Mouse (Mus musculus) frontal cortex, adult 2 months (tissue): ENCODE data around the gene Setd2. TPM values are rescaled to one million over a fixed set of nuclear protein-coding genes. Genes with fewer than 3 reads are reported as not detected.

Source experiments
- DNase-seq, 2 experiments: peaks; one replicate each; pipeline ENCODE4 v3.0.0; 2022; ENCODE audit warnings: low spot score in 1 of 2; ENCODE audit errors: extremely low spot score in 1 of 2
- polyA plus RNA-seq: library from polyadenylated mRNA; depleted of rRNA; stranded (reverse); fragments of >200 nt; gene quantifications from 2 replicates; pipeline ENCODE4 v1.2.3, GENCODE M21; 2012

Setd2 gene
- polyA plus RNA-seq, 1 experiment = 67.2 TPM

DNA sequence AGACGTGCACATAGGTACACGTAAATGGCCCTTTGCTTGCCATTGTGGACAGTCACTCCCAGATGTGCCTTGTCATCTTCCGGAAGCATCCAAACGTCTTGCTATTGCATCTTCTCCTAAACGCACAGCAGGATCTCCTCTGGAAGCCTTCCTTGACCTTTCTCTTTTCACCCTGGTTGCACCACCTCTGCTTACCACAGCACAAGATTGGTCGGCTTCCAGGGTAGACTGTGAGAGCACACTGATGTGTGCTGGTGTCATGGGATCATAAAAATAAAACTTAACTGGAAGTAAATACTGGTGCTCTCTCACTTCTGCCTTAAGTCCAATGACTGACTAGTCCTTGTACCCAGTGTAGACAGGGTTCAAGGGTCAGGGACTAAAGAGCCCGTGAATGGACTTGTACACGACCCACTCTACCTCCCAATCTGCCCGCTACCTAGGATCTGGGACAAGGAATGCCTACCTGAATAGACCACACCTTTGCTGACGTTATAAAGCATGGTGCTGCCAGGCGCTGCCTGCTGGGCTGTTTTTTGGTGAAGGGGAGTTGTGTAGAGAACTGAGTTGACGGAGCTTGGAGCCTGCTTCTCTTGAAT is 90.3 kb downstream of the Setd2 start:
- no peak for DNase-seq

DNA sequence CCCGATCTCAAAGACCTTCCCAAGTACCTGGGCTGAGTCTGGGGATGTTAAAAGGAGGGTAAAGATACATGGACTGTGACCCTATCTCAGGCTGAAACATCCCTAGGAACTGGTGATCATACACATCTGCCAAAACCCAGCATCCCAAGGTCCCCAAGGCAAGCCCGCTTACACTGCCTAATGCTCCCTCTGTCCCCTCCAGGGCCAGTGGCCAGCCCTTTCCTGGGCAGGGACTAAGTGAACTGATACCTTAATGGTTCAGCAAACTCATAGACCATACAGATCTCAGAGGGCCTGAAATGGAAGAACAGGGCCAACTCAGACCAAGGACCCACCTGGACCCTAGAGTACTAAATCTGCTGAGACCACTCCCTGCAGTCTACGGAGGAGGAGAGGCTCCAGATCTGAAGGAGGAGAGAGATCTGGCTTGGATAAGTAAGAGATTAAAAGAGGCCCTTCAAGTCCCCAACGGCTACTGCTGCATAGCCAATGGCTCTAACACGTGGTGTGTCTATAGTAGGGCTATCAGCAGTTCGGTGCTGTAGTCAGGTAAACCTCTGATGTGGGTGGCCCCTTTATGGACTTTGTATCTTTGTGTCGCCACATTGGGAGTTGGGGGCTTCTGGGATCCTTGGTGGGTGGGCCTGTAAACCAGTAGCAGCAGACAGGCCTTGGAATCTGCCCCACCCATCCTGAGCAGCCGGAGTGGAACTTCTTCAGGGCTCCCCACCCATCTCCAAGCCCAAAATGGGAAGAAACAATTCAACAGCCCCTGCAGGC is 91.2 kb downstream of the Setd2 start:
- no peak for DNase-seq

- DNase-seq = peak; percentile 77 to 85
Measured at GRCm38 (mm10) chr9:110624361-110625166, 92.2 kb downstream of the Setd2 start, which contains the start of gene Nradd. Gene Nradd, minus strand, starts transcription at chr9:110624452.

GRCm38 (mm10) chr9:110625350-110625908 is 93.0 kb downstream of the Setd2 start:
- DNase-seq = peak in 1 of 2 experiments; percentile 53

DNA sequence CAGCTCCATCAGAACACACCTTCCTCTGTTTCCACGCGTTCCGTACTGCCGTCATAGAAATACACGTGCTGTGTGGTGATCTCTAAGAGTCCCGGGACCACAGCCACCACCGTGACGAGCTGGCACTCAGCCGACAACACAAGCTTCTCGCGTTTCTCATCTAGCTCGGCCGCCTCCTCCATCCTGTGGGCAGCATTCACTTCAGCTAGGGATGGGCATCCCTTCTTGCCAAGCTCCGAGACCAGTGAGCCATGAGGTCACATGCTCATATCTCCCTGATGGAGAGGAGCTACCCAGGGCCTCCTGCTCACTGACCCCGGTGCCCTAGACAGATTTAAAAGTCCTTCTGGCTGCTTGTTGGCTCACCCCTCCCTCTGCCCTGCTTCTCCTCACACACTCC is 97.8 kb downstream of the Setd2 start:
- no peak for DNase-seq

DNA sequence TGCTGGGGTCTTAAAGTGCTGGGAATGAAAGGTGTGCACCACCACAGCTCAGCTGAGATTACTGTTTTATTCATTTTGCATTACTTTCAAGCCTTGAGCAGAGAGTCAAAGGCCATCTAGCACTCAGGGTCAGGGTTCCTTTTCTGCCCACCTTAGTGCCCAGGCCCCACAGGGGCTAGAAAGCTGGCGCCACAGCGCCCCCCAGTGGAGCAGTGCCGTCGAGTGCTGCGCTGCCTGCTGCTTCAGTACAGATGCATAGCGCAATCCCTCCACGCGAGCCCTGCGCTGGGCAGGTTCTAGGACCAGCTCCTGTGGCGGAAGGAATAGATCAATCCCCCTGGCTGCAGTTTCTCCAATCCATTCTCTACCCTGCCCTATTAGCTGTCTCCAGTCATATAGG is 98.8 kb downstream of the Setd2 start:
- peak in 1 of 2 experiments; percentile 40 for DNase-seq

- no peak for DNase-seq
Measured at GRCm38 (mm10) chr9:110631651-110632275, 99.4 kb downstream of the Setd2 start.

DNA sequence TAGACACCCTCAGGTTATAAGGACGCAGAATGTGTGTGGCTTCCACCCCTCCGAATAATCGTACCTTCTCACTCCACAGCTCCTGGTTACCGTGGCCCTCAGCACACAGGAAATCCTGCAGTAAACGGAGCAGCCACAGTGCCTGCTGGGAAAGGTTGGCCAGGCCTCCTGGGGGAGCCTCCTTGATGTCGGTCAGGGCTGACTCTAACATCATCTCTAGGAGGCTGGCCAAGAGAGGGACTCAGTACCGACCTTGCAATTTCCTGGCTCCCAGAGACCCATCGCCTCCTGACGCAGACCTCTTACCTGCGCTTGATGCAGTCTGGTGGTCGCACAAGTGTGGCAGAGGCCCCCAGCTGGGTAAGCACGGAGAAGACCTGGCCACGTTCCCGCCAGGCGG is 100.3 kb downstream of the Setd2 start:
- DNase-seq = no peak

DNA sequence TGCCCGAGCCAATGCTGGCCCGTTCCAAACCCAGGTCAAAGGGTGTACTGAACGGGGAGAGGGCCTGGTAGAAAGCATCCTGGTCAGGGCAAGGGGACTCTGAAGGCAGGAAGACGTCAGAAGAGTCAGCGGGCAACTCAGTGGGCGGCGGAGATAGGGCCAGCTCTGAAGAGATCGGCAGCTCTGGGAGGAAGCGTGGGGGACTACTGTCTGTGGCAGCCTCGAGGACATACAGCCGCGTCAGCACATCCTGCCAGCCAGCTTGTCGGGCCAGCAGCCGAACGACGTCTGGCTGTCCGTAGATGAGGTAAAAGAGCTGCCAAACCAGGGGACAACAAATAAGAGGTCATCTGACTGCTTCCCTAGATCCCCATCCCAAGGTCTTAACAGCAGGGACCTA is 101.5 kb downstream of the Setd2 start:
- DNase-seq = no peak

- DNase-seq = peak in 1 of 2 experiments; percentile 94
Measured at GRCm38 (mm10) chr9:110635225-110635624, 102.8 kb downstream of the Setd2 start.

GRCm38 (mm10) chr9:110638611-110639021 is 106.2 kb downstream of the Setd2 start:
- DNase-seq = no peak

DNA sequence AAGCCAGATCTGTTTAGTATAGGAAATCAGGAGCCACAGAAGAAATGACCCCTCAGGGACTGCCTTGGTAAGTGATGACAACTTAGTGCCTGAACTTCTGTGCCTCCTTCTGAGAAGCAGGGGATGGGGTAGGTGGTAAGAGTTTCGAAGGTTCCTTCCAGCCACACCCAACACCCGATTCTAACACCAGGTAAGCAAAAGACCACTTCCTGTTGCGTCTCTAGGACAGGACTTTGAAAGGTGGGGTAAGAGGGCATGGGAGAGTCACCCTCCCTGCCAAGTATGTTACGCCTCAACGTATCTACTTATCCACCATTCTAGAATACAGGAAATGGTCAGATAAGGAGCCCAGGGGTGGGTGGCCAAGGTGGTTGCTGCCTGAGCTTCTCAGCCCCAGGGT is 108.6 kb downstream of the Setd2 start:
- DNase-seq = no peak

DNA sequence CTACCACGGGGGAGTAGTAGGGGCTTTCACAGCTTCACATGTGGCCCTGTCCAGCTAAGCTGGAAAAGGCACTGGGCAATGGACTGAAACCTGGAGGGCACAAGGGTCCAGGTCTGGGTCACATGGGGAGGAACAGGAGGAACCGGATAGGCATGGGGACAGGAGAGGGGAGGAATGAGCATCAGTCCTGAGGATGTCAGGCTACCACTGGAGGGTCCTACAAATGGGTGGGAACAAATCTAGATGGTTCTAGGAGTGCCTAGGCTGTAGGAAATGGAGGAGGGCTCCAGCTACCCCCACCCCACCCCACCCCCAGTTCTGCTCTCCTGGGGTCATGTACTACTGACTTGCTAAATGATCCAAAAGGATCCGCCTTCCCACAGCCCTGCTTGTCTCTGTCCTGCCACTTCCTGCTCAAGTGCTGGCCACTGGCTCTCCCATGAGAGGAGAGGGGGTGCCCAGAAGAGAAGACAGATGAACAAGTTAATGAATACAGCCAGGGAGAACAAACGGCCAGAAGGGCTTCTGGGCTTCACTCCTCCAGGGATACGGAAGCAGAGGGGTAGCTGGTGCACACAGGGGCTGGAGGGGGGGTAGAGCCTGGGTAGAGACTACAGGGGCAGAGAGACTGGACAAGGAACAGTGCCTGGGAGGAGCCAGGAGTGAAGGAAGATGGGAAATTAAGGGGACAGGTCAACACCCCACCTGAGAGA is 110.6 kb downstream of the Setd2 start:
- DNase-seq = no peak

- DNase-seq = no peak
Measured at GRCm38 (mm10) chr9:110643787-110644186, 111.4 kb downstream of the Setd2 start.

DNA sequence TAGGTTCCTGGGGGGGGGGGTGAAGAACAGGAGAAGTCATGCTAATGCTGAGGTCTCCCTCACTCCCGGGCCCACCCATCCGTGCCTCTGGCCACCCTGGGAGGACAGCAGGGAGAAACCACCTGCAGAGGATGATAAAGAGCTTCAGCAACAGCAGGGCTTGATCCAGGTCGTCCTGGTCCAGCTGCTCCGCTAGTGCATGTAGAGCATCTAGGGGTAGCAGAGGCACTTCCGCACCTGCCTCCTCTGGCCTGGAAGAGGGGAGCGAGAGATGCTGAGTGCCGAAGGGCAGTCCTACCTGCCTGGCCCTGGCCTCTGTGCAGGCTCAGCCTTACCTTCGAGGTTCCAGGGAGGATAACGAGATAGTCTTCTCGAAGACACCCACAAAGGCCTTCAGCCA is 111.9 kb downstream of the Setd2 start:
- no peak for DNase-seq

DNA sequence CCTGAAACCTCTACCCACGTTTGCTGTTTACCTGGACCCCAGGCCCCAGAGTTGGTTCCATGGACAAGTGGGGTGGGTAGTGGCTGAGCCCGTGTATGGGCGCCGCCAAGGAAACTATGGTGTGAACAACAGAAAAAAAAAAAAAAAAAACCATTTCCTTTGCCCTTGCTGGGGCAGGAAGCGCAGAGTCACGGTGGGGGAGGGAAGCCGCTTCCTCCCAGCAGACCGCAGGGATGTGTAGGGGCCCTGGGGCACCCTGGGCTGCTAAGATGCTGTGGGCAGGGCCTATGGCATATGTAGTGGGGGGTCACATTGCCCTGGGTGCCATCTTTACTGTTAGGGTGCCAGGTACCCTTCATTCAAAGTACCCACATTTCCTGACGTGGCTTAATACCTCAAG is 112.8 kb downstream of the Setd2 start:
- DNase-seq = no peak

DNA sequence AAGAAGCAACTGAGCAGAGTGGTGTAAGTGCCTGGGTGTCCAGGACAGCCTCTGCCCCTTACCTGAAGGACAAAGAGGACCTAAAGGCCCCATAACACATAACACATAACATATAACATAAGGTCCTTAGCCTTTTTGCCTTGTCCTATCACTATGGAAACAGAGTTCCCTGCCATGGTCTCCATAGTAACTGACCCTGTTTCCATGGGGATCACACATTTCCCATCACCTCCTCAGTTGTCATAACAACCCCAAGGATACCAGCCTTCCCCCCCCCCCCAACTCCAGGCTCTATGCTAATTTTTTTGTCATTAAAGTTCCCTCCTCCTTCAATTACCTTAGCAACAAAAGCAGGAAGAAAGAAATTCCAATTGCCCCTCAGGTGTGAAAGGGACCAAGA is 117.4 kb downstream of the Setd2 start:
- DNase-seq = peak in 1 of 2 experiments; percentile 47

GRCm38 (mm10) chr9:110651931-110652722 is 119.7 kb downstream of the Setd2 start:
- peak in 1 of 2 experiments; percentile 23 for DNase-seq
